Mouse (Mus musculus): ENCODE results near the gene Brpf1. TPM values are rescaled to one million over a fixed set of nuclear protein-coding genes. Genes with fewer than 3 reads are reported as not detected.
A peak's percentile ranks its signal among the peaks of the same experiment; 100 is the strongest.

The Brpf1 gene
- polyA plus RNA-seq, 1 experiment from 2014 or later: 7.5 TPM

- Histone ChIP-seq H3K9ac (no peak overlapping the region), H3K36me3 (no peaks in the 10 kb centered on the region), H3K27me3 (no peaks in the 10 kb centered on the region), H3K4me1 (replicated peaks) (no peaks in the 10 kb centered on the region), H3K4me2 (no peak overlapping the region), H3K27ac (no peak overlapping the region), H3K9me3 (replicated peaks) (no peaks in the 10 kb centered on the region), H3K4me3 (replicated peaks) (no peak overlapping the region)
- ATAC-seq (ENCODE audit: low read depth): no peak
- 62% methylated on average over 4 of the region's 4 CpGs for WGBS (ENCODE audit: insufficient replicate concordance)
- no peak for DNase-seq
Measured at GRCm38 (mm10) chr6:113361476-113361875, 54.5 kb downstream of the Brpf1 start.

GRCm38 (mm10) chr6:113362241-113362640, 55.3 kb downstream of the Brpf1 start:
- H3K36me3 ChIP-seq: peaks cover 7% of the 10 kb centered on the region
- H3K27me3 ChIP-seq: no peaks in the 10 kb centered on the region
- H3K9ac ChIP-seq: no peak overlapping the region
- H3K4me1 ChIP-seq (replicated peaks): no peaks in the 10 kb centered on the region
- WGBS (ENCODE audit: insufficient replicate concordance): 91% methylated on average over 1 of the region's 1 CpGs
- ATAC-seq (ENCODE audit: low read depth) (no peak), DNase-seq (no peak)
- no peak overlapping the region for H3K4me2 ChIP-seq
- H3K4me3 ChIP-seq (replicated peaks): no peak overlapping the region
- H3K27ac ChIP-seq: no peak overlapping the region
- H3K9me3 ChIP-seq (replicated peaks): no peaks in the 10 kb centered on the region

DNA sequence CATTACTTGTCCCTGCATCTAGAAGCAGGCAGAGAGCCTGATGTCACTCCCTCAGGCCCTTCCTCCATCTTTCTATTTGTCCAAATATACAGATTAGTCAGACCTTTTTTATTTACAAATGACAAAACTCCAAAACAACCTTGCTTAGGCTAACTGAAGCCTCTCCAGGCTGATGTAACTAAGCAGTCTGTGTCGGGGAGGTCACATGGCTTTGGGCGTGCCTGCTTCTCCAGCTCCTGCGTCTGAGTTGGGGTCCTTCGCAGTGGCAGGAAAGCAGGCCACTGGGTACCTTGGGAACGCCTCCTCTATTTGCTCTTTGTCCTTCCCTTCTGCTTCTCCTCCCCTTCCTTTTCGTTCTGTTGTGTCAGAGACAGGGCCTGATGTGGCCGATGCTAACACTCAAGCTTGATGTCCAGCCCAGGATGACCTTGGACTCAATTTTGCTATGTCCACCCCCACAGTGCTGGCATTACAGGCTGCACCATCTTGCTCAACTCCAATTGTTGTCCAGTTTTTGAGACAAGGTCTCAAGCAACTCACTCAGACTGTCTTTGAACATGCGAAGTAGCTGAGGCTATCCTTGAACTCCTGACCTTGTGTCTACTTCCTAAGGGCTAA, 57.7 kb downstream of the Brpf1 start:
- WGBS (ENCODE audit: insufficient replicate concordance): 62% methylated on average over 8 of the region's 8 CpGs
- DNase-seq: no peak
- Histone ChIP-seq H3K9me3 (replicated peaks) (no peaks in the 10 kb centered on the region), H3K27ac (no peak overlapping the region), H3K4me2 (no peak overlapping the region), H3K27me3 (no peaks in the 10 kb centered on the region), H3K9ac (no peak overlapping the region), H3K4me3 (replicated peaks) (no peak overlapping the region), H3K36me3 (peaks cover 23% of the 10 kb centered on the region), H3K4me1 (replicated peaks) (no peaks in the 10 kb centered on the region)
- no peak for ATAC-seq (ENCODE audit: low read depth)

DNA sequence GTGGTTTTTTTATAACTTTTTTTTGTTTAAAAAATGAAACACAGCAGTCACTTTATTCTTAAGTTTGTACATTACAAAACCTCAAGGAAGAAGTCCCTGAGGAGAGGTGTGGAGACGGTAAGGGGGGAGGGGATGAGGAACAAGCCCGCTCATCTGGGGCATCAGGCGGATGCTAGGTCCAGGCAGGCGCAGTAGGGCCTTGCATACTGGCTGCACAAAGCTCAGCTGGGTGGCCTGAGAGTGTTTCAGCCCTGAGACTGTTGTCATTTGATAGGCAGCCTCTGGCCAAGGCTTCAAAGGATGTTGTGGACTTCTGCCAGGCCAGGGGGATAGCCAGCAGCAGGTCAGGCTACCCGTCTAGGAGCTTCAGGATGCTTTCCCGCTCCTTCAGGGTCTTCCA, 59.7 kb downstream of the Brpf1 start:
- Histone ChIP-seq H3K4me2 (no peak overlapping the region), H3K27ac (no peak overlapping the region), H3K36me3 (peaks cover 43% of the 10 kb centered on the region), H3K27me3 (no peaks in the 10 kb centered on the region), H3K4me3 (replicated peaks) (no peak overlapping the region), H3K9ac (no peak overlapping the region), H3K9me3 (replicated peaks) (no peaks in the 10 kb centered on the region), H3K4me1 (replicated peaks) (no peaks in the 10 kb centered on the region)
- WGBS (ENCODE audit: insufficient replicate concordance): 77% methylated on average over 6 of the region's 6 CpGs
- ATAC-seq (ENCODE audit: low read depth) (no peak), DNase-seq (no peak)

- no peak for ATAC-seq (ENCODE audit: low read depth)
Measured at GRCm38 (mm10) chr6:113367574-113367973, 60.6 kb downstream of the Brpf1 start.

GRCm38 (mm10) chr6:113368124-113368523, 61.2 kb downstream of the Brpf1 start:
- Histone ChIP-seq H3K36me3 (peaks cover 56% of the 10 kb centered on the region), H3K4me1 (replicated peaks) (peaks cover 11% of the 10 kb centered on the region), H3K9me3 (replicated peaks) (no peaks in the 10 kb centered on the region), H3K27ac (no peak overlapping the region), H3K27me3 (no peaks in the 10 kb centered on the region), H3K4me3 (replicated peaks) (no peak overlapping the region), H3K9ac (no peak overlapping the region), H3K4me2 (no peak overlapping the region)
- ATAC-seq (ENCODE audit: low read depth) (no peak), DNase-seq (no peak)
- WGBS (ENCODE audit: insufficient replicate concordance): 83% methylated on average over 7 of the region's 7 CpGs

More at GRCm38 (mm10) chr6:113367574-113367973, 60.6 kb downstream of the Brpf1 start:
- peaks cover 6% of the 10 kb centered on the region for H3K4me1 ChIP-seq (replicated peaks)
- H3K9me3 ChIP-seq (replicated peaks): no peaks in the 10 kb centered on the region
- no peak overlapping the region for H3K9ac ChIP-seq
- H3K27ac ChIP-seq: no peak overlapping the region
- H3K36me3 ChIP-seq: peaks cover 52% of the 10 kb centered on the region
- no peak overlapping the region for H3K4me3 ChIP-seq (replicated peaks)
- no peaks in the 10 kb centered on the region for H3K27me3 ChIP-seq
- no peak for DNase-seq
- 83% methylated on average over 1 of the region's 1 CpGs for WGBS (ENCODE audit: insufficient replicate concordance)
- no peak overlapping the region for H3K4me2 ChIP-seq

DNA sequence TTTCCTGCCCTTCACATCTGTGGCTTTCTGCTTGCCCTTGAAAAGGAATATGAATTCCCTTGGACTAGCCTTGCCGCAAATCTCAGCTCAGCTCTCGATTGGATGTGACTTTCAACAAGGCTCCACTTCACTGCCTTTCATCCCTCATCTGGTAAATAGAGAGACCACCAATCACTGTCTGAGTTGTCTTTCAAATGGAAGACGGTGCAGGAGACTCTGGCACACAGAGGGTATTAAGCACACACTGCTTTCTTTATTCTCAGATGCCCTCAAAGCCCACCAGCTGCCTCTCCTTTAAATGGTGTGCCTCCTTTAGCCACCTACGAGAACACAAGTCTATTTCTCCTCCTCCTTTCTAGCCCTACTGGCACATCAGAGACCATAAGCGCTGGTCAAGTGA, 61.6 kb downstream of the Brpf1 start:
- peaks cover 60% of the 10 kb centered on the region for H3K36me3 ChIP-seq

GRCm38 (mm10) chr6:113370194-113370929, 63.4 kb downstream of the Brpf1 start:
- H3K9me3 ChIP-seq (replicated peaks): no peaks in the 10 kb centered on the region
- peaks cover 30% of the 10 kb centered on the region for H3K4me1 ChIP-seq (replicated peaks)
- 81% methylated on average over 20 of the region's 20 CpGs for WGBS (ENCODE audit: insufficient replicate concordance)
- H3K27me3 ChIP-seq: no peaks in the 10 kb centered on the region
- H3K36me3 ChIP-seq: peaks cover 78% of the 10 kb centered on the region
- no peak overlapping the region for H3K27ac ChIP-seq
- no peak overlapping the region for H3K9ac ChIP-seq
- no peak for ATAC-seq (ENCODE audit: low read depth)
- no peak for DNase-seq
- no peak overlapping the region for H3K4me3 ChIP-seq (replicated peaks)
- H3K4me2 ChIP-seq: no peak overlapping the region

More for the DNA sequence above, 61.6 kb downstream of the Brpf1 start:
- no peak overlapping the region for H3K4me3 ChIP-seq (replicated peaks)
- H3K9me3 ChIP-seq (replicated peaks): no peaks in the 10 kb centered on the region
- 71% methylated on average over 5 of the region's 5 CpGs for WGBS (ENCODE audit: insufficient replicate concordance)
- H3K4me1 ChIP-seq (replicated peaks): peaks cover 16% of the 10 kb centered on the region
- no peaks in the 10 kb centered on the region for H3K27me3 ChIP-seq
- no peak overlapping the region for H3K27ac ChIP-seq
- ATAC-seq (ENCODE audit: low read depth) (no peak), DNase-seq (no peak)
- H3K4me2 ChIP-seq: no peak overlapping the region
- no peak overlapping the region for H3K9ac ChIP-seq

DNA sequence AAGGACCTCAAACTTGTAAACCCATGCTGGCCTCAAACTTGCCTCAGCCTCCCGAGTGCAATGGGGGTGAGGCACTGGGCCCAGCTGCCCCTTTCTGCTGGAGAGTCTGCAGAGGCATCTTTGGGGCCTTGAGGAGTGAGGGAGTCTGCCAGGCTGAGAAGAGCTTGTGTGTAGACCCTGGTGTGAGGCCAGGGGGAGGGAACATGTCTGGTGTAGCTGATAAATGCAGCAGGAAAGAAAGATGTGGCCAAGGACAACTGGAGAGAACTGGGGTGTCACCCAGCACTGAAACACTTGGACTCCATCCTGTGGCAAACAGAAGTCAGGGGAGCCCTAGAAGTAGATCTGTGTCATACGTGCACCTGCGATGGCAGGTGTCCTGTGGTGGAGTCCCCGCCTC, 66.6 kb downstream of the Brpf1 start:
- Histone ChIP-seq H3K4me1 (replicated peaks) (peaks cover 50% of the 10 kb centered on the region), H3K9ac (peak overlapping the region; percentile 46), H3K4me2 (peak overlapping the region; percentile 51), H3K4me3 (replicated peaks) (peak overlapping the region; percentile 16), H3K9me3 (replicated peaks) (no peaks in the 10 kb centered on the region), H3K27me3 (no peaks in the 10 kb centered on the region), H3K27ac (peak overlapping the region; percentile 83), H3K36me3 (peaks cover 74% of the 10 kb centered on the region)
- peak; percentile 38 for ATAC-seq (ENCODE audit: low read depth)
- 37% methylated on average over 4 of the region's 4 CpGs for WGBS (ENCODE audit: insufficient replicate concordance)
- peak; percentile 65 for DNase-seq

Other genes starting within 250 kb of the Brpf1 start
- gene Setd5, start 229.8 kb upstream of the Brpf1 start, polyA plus RNA-seq (2015; fragmentation: Nextera tagmentation; extraction: Ambion mirVana): 19.8 and 21.3 TPM in 2 replicates
- 0.30 and 0.31 TPM in 2 replicates for gene Lhfpl4, start 111.8 kb upstream of the Brpf1 start, polyA plus RNA-seq (2015; fragmentation: Nextera tagmentation; extraction: Ambion mirVana)
- gene Mtmr14, start 69.3 kb upstream of the Brpf1 start, polyA plus RNA-seq (2015; fragmentation: Nextera tagmentation; extraction: Ambion mirVana): 17.9 and 18.0 TPM in 2 replicates
- 0.17 TPM in 1 of 2 replicates, not detected in the other for gene Cpne9, start 24.8 kb upstream of the Brpf1 start, polyA plus RNA-seq (2015; fragmentation: Nextera tagmentation; extraction: Ambion mirVana)
- 5.6 and 6.8 TPM in 2 replicates for gene Ogg1, start 19.8 kb downstream of the Brpf1 start, polyA plus RNA-seq (2015; fragmentation: Nextera tagmentation; extraction: Ambion mirVana)
- 19.9 and 22.6 TPM in 2 replicates for gene Camk1, start 36.8 kb downstream of the Brpf1 start, polyA plus RNA-seq (2015; fragmentation: Nextera tagmentation; extraction: Ambion mirVana)
- 22.6 TPM in 2 replicates for gene Tada3, start 70.7 kb downstream of the Brpf1 start, polyA plus RNA-seq (2015; fragmentation: Nextera tagmentation; extraction: Ambion mirVana)
- 262 and 272 TPM in 2 replicates for gene Arpc4, start 71.0 kb downstream of the Brpf1 start, polyA plus RNA-seq (2015; fragmentation: Nextera tagmentation; extraction: Ambion mirVana)
- gene Ttll3, start 82.1 kb downstream of the Brpf1 start, polyA plus RNA-seq (2015; fragmentation: Nextera tagmentation; extraction: Ambion mirVana): 0.62 and 0.85 TPM in 2 replicates
- 13.4 and 19.2 TPM in 2 replicates for gene Rpusd3, start 112.2 kb downstream of the Brpf1 start, polyA plus RNA-seq (2015; fragmentation: Nextera tagmentation; extraction: Ambion mirVana)
- 0.10 TPM in 1 of 2 replicates, not detected in the other for gene Cidec, start 128.6 kb downstream of the Brpf1 start, polyA plus RNA-seq (2015; fragmentation: Nextera tagmentation; extraction: Ambion mirVana)
- gene Jagn1, start 135.4 kb downstream of the Brpf1 start, polyA plus RNA-seq (2015; fragmentation: Nextera tagmentation; extraction: Ambion mirVana): 51.8 and 53.3 TPM in 2 replicates
- 0.16 and 0.20 TPM in 2 replicates for gene Il17re, start 151.3 kb downstream of the Brpf1 start, polyA plus RNA-seq (2015; fragmentation: Nextera tagmentation; extraction: Ambion mirVana)
- gene Il17rc, start 164.3 kb downstream of the Brpf1 start, polyA plus RNA-seq (2015; fragmentation: Nextera tagmentation; extraction: Ambion mirVana): 5.3 and 6.2 TPM in 2 replicates
- 7.4 and 8.0 TPM in 2 replicates for gene Creld1, start 176.2 kb downstream of the Brpf1 start, polyA plus RNA-seq (2015; fragmentation: Nextera tagmentation; extraction: Ambion mirVana)
- gene Prrt3, start 194.8 kb downstream of the Brpf1 start, polyA plus RNA-seq (2015; fragmentation: Nextera tagmentation; extraction: Ambion mirVana): 0.07 TPM in 2 replicates
- 47.5 and 54.9 TPM in 2 replicates for gene Emc3, start 224.5 kb downstream of the Brpf1 start, polyA plus RNA-seq (2015; fragmentation: Nextera tagmentation; extraction: Ambion mirVana)
- gene Fancd2, start 224.5 kb downstream of the Brpf1 start, polyA plus RNA-seq (2015; fragmentation: Nextera tagmentation; extraction: Ambion mirVana): 9.7 and 11.0 TPM in 2 replicates